Mouse (Mus musculus) bone marrow macrophage, adult 2 months (primary cell): ENCODE data around the gene Zeb2. TPM values are rescaled to one million over a fixed set of nuclear protein-coding genes. Genes with fewer than 3 reads are reported as not detected.

Experiments used
- H3K27ac ChIP-seq: 2 replicates; pipeline ENCODE4 v1.5.1; 2012; ENCODE audit warnings: low read depth, low read length; ENCODE audit not compliant: insufficient read depth
- H3K4me1 ChIP-seq: 2 replicates; pipeline ENCODE4 v1.6.1; 2012; ENCODE audit warnings: low read length; ENCODE audit not compliant: control insufficient read depth, insufficient read depth
- H3K4me3 ChIP-seq: 2 replicates; pipeline ENCODE4 v1.5.1; 2012; ENCODE audit warnings: mild to moderate bottlenecking, low read length, moderate library complexity; ENCODE audit not compliant: insufficient read depth
- CTCF ChIP-seq: IDR thresholded peaks from 2 replicates; pipeline ENCODE4 v1.5.1; 2012; ENCODE audit warnings: low read depth, mild to moderate bottlenecking, low read length, moderate library complexity
- POLR2A ChIP-seq: IDR thresholded peaks from 2 replicates; pipeline ENCODE4 v1.6.1; 2012; ENCODE audit warnings: mild to moderate bottlenecking, low read depth, low read length, borderline replicate concordance
- polyA plus RNA-seq: library from polyadenylated mRNA; stranded (reverse); fragments of >200 nt; gene quantifications from 2 replicates; pipeline ENCODE4 v1.2.4, GENCODE M21; 2012; ENCODE audit not compliant: missing spikeins, insufficient read depth, insufficient read length

Zeb2 gene
- polyA plus RNA-seq, 1 experiment: 388 TPM

DNA sequence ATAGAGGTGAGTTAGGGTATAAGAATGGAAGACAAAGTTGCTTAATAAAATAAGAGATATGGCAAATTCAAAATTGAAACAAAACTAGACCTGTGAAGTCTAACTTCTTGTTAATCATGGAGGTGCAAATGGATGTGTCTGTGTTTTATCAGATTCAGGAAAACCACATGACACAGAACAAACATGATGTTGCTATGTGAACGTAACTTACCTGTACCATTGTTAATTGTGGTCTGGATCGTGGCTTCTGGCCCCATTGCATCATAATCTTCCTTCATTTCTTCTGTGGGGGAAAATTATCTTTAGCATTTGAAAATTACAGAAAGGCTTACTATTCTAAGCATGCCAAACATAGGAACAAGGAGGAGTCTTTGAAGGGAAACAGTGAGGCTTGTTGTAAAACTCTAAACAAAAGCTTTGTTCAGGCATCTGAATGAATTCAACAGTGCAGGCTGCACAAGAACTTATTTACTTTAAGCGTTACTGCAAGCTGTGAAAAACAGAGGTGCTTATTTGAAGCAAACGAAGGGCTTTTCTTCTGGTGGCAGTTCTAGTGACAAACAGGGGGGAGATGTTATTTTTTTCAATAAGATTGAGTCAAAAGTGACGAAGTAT is 99.9 kb downstream of the Zeb2 start:
- H3K27ac ChIP-seq: no peak overlapping the region
- peaks cover 13% of the 10 kb centered on the region for H3K4me1 ChIP-seq
- H3K4me3 ChIP-seq: no peak overlapping the region
- TF ChIP-seq POLR2A (no peak), CTCF (no peak)

DNA sequence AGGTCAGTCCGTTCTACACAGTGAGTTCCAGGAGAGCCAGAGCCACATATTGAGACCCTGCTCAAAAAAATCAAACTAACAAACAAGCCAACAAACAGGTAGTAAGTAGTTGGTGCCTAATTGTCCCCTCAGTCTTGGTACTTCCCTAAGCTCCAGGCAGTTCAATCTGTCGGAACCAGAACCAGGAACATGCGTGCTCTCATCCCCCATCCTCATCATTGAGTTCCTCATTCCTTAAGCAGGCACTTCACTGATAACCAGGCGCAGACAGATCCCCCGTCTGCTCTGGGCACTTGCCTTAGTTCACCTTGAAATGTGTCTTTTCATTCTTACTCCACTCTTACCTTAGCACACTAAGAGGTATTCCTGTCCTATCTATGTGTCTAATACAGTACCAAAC is 103.9 kb downstream of the Zeb2 start:
- no peak overlapping the region for H3K27ac ChIP-seq
- H3K4me1 ChIP-seq: 0 out of 2 replicates have a peak, but pooled peaks cover 2% of the 10 kb centered on the region
- H3K4me3 ChIP-seq: no peak overlapping the region
- TF ChIP-seq POLR2A: no peak
- no peak for TF ChIP-seq CTCF

DNA sequence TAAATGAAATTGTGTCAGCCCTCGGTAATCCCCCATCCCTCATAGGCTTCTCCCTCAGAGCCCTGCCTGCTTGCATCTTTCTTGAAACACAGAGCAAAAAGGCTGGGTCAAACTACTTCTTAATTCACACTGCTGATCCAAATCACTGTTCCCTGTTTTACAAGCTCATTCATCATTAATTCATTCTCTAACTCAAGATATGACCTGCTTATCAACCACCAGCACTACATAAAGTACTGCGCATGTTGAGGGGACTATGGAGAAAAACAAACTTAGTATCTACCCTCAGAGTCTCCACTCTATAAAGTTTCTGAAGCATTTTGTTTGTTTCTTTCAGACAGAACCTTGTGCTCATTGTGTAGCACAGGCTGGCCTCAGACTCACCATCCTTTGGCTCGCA is 104.5 kb downstream of the Zeb2 start:
- TF ChIP-seq CTCF (no peak), POLR2A (no peak)
- Histone ChIP-seq H3K27ac (no peak overlapping the region), H3K4me3 (no peak overlapping the region), H3K4me1 (0 out of 2 replicates have a peak, but pooled peaks cover 2% of the 10 kb centered on the region)

DNA sequence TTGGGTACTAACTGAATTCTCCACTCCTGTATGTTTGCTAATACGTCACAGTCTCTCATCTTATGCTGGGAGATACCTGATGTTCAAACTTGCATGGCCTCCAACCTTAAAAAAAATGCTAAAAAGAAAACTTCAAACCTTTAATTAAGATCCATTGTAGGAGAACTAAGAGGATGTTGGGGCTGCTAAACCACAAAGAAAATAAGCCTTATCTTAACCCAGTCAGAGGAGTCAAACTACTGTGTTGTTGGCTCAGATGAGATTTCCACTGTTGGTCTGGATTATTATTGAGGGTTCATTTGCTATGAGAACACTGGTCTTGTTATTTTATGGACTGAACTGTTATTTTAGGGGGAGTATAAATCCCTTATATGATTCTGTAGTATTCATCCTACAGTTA is 106.5 kb downstream of the Zeb2 start:
- no peak for TF ChIP-seq CTCF
- TF ChIP-seq POLR2A: no peak
- Histone ChIP-seq H3K4me3 (no peak overlapping the region), H3K4me1 (no peaks in the 10 kb centered on the region; the same call in 1 of the 2 replicates), H3K27ac (no peak overlapping the region)

DNA sequence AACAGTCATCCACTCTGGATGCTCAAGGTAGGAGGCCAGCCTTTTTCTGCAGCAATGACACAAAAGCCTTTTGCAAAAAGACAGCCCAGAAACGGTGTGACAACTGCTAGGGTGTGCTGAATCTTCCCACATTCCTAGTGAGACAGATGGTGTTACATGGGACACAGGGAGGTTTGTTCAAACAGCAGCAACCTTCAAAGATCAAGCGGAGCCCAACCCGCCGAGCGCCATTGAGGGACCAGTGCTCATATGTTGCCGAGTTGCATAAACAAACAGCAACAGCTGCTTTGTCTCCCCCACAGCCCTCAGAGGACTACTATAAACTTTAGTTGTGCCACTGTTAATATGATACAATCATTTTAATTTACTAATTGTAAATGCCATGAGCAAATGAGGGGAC is 117.3 kb downstream of the Zeb2 start:
- H3K4me3 ChIP-seq: no peak overlapping the region
- H3K27ac ChIP-seq: no peak overlapping the region
- TF ChIP-seq CTCF: no peak
- TF ChIP-seq POLR2A: no peak
- H3K4me1 ChIP-seq: no peaks in the 10 kb centered on the region

DNA sequence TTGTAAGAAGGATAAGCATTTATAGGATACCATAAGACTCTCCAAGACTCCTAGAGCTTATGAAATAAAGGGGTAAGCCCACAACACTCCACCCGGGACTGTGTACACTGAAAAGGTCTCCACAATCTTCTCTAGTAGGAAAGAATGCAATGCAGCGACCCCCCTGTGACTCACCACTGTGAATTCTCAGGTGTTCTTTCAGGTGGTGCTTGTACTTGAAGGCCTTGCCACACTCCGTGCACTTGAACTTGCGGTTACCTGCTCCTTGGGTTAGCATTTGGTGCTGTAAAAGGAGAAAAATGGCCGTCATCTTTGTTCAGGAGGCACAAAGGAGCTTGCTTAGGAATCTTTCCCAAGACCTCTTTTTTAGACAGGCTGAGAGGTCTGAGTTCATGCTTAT is 118.5 kb downstream of the Zeb2 start:
- TF ChIP-seq POLR2A (no peak), CTCF (no peak)
- Histone ChIP-seq H3K4me1 (no peaks in the 10 kb centered on the region), H3K27ac (no peak overlapping the region), H3K4me3 (no peak overlapping the region)

DNA sequence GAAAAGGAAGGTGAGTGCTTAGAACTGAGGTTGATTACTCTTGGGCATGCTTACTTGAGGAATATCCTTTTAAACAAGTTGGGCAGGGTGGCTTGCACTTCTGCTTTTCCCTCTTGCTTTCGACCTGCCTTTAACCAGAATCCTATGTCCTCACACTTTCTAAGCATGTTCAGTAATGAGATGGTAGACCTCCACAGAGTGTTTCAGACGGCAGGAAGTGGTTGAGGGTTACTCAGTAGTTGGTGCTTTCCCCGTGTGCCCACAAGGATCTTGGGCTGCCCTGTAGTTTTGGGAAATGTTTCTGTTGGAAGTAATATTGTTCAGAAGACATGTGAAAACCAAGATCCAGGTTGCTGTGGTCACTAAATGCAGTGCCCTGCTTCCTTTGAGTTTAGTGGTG is 135.5 kb downstream of the Zeb2 start:
- no peak overlapping the region for H3K4me3 ChIP-seq
- H3K27ac ChIP-seq: no peak overlapping the region
- peaks cover 18% of the 10 kb centered on the region for H3K4me1 ChIP-seq
- TF ChIP-seq CTCF (no peak), POLR2A (no peak)

DNA sequence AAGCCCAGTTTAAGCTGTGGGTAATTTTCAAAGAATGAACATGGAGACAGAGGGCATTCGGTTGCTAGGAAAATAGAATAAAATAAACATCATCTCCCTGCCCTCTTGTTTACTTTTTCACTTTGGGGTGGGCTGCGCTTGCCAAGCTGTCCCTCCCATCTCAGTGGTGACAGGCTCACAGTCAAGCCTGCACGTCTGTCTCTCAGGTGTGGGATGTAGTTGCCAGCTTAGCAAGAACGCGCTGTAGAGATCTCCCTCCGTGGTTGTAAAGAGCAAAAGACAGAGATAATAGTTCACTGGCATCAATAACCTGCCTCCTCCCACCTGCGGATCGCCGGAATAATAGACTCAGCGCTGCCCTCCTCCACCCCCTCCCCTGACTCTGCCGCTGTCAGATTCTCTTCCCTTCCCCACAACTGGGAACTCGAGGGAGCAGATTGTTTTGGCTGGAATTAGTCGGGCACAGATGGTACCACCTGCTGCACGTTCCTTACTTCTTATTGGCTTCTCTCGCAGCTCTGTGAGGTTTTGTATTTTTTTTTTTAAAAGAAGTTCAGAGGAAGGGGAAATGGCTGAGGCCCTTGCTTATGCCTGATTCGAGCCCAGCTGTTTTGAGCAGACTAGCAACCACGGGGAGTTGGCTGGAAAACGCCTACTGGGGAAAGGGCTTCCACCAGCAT is 138.0 kb downstream of the Zeb2 start:
- Histone ChIP-seq H3K4me1 (peaks cover 22% of the 10 kb centered on the region), H3K27ac (no peak overlapping the region), H3K4me3 (no peak overlapping the region)
- TF ChIP-seq CTCF: no peak
- TF ChIP-seq POLR2A: no peak

DNA sequence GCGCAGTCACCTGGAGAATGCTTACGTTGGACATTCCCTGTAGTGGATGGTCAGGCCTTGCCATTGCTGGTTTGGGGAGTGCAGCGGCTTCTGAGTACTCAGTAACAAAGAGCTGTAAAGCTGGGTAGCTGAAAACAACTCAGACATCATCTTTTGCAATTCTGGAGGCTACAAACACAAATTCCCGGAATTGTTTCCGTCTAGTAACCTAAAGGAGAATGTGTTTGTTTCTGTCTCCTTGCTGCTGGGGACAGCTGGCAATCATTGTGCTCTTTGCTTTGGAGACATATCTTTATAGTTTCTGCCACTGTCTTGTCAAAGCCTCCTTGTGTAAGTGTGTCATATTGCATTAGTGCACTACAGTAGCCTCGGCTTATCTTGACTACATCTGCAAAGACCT is 139.2 kb downstream of the Zeb2 start:
- Histone ChIP-seq H3K4me1 (peaks cover 22% of the 10 kb centered on the region), H3K4me3 (no peak overlapping the region), H3K27ac (no peak overlapping the region)
- TF ChIP-seq POLR2A (no peak), CTCF (no peak)

DNA sequence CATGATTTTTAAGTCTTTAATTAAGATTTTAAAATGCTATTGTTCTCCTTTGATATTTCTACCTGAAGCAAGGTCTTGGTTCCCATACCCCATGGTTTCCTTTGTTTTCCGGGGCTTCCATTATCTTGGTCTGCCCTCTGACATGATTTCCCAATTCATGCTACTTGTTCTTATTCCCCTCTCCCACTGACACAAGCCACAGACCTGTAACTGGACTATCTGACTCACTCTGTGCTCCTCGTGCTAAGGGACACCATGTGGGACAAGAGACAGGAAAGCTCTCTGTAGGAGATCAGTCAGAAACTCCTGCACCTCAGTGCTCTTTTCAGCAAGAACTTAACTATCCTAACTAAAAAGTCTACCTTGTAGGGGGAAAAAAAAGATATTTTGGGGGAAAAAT is 139.6 kb downstream of the Zeb2 start:
- Histone ChIP-seq H3K27ac (no peak overlapping the region), H3K4me1 (peaks cover 20% of the 10 kb centered on the region), H3K4me3 (no peak overlapping the region)
- no peak for TF ChIP-seq POLR2A
- no peak for TF ChIP-seq CTCF
